Mouse (Mus musculus): ENCODE data around the gene Gnb1. TPM values are rescaled to one million over a fixed set of nuclear protein-coding genes. Genes with fewer than 3 reads are reported as not detected.

Gnb1 gene
- polyA plus RNA-seq, 1 experiment from 2014 or later: 1,017 TPM

- Histone ChIP-seq H3K27me3 (replicated peaks; ENCODE audit: control insufficient read depth, insufficient read depth, low read length) (no peaks in the 10 kb centered on the region), H3K36me3 (ENCODE audit: control insufficient read depth, insufficient read depth, low read length) (peaks cover 16% of the 10 kb centered on the region), H3K27ac (ENCODE audit: low read depth, low read length) (no peak overlapping the region), H3K9ac (ENCODE audit: low read depth, low read length) (no peak overlapping the region), H3K4me2 (ENCODE audit: low read length) (no peak overlapping the region), H3K9me3 (ENCODE audit: control insufficient read depth, low read length) (no peaks in the 10 kb centered on the region), H3K4me3 (ENCODE audit: low read length) (no peak overlapping the region), H3K4me1 (ENCODE audit: control insufficient read depth, insufficient read depth, low read depth, low read length) (peaks cover 11% of the 10 kb centered on the region)
- 86% methylated on average over 2 of the region's 2 CpGs for WGBS
- no peak for ATAC-seq
Measured at GRCm38 (mm10) chr4:155606825-155607224, 115.7 kb downstream of the Gnb1 start.

Other genes with a start within 250 kb of the Gnb1 start
- gene Faap20, start 241.6 kb upstream of the Gnb1 start, polyA plus RNA-seq (2015; fragmentation: Nextera tagmentation; extraction: Ambion mirVana): 72.1 and 72.5 TPM in 2 replicates
- gene Prkcz, start 130.0 kb upstream of the Gnb1 start, polyA plus RNA-seq (2015; fragmentation: Nextera tagmentation; extraction: Ambion mirVana): 93.2 and 93.9 TPM in 2 replicates
- gene Gabrd, start 93.2 kb upstream of the Gnb1 start, polyA plus RNA-seq (2015; fragmentation: Nextera tagmentation; extraction: Ambion mirVana): 0.46 and 0.50 TPM in 2 replicates
- 4.5 and 5.0 TPM in 2 replicates for gene Cfap74, start 82.2 kb upstream of the Gnb1 start, polyA plus RNA-seq (2015; fragmentation: Nextera tagmentation; extraction: Ambion mirVana)
- 0.34 TPM in 1 of 2 replicates, not detected in the other for gene Tmem52, start 22.2 kb upstream of the Gnb1 start, polyA plus RNA-seq (2015; fragmentation: Nextera tagmentation; extraction: Ambion mirVana)
- 80.0 and 88.9 TPM in 2 replicates for gene Nadk, start 71.0 kb downstream of the Gnb1 start, polyA plus RNA-seq (2015; fragmentation: Nextera tagmentation; extraction: Ambion mirVana)
- gene Slc35e2, start 110.1 kb downstream of the Gnb1 start, polyA plus RNA-seq (2015; fragmentation: Nextera tagmentation; extraction: Ambion mirVana): 12.3 and 16.4 TPM in 2 replicates
- 50.0 and 54.9 TPM in 2 replicates for gene Cdk11b, start 133.5 kb downstream of the Gnb1 start, polyA plus RNA-seq (2015; fragmentation: Nextera tagmentation; extraction: Ambion mirVana)
- not detected in 2 replicates for gene Gm10563, start 154.0 kb downstream of the Gnb1 start, polyA plus RNA-seq (2015; fragmentation: Nextera tagmentation; extraction: Ambion mirVana)
- gene Mmp23, start 162.0 kb downstream of the Gnb1 start, polyA plus RNA-seq (2015; fragmentation: Nextera tagmentation; extraction: Ambion mirVana): 2.9 and 5.3 TPM in 2 replicates
- gene Mib2, start 177.8 kb downstream of the Gnb1 start, polyA plus RNA-seq (2015; fragmentation: Nextera tagmentation; extraction: Ambion mirVana): 54.4 and 55.7 TPM in 2 replicates
- gene Fndc10, start 203.0 kb downstream of the Gnb1 start, polyA plus RNA-seq (2015; fragmentation: Nextera tagmentation; extraction: Ambion mirVana): 14.2 and 15.5 TPM in 2 replicates
- 166 and 178 TPM in 2 replicates for gene Ssu72, start 213.4 kb downstream of the Gnb1 start, polyA plus RNA-seq (2015; fragmentation: Nextera tagmentation; extraction: Ambion mirVana)
- gene Tmem240, start 243.4 kb downstream of the Gnb1 start, polyA plus RNA-seq (2015; fragmentation: Nextera tagmentation; extraction: Ambion mirVana): 17.4 and 22.2 TPM in 2 replicates